In the genomic region with DNA sequence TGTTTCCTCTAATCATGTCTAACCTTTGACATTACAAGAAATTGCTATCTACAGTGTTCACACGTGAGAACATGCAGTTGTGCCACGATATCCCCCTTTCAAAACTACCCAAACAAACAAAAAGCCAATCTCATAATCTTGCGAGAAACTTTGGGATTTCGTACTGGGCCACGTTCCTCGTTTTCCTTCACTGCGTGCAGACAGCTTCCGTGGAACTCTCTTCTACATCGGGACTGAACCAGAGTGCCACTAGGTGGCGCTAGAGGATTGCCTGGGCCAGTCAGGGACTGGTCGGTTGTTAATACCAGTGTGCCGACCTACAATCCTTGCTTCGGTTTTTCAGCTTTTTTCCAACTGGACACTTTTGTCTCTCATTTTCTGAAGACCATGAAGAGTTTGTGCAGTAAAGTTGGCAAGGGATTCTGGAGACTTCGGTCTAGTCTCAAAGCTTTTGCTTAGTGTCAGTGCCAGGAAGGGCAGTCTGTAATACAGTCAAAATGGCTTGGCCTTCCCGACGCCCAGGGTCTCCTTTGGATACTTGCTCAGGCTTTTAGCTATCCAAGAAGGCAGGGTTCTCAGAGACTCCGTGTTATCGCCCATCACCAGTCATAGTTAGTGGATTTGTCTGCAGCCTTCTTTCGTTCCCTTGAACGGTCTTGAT, we compare ENCODE assay signal across 8 mouse cellular contexts. TPM values are rescaled to one million over a fixed set of nuclear protein-coding genes. Genes with fewer than 3 reads are reported as not detected.
DNase-seq lines count a peak whose midpoint lies in the region; ATAC-seq and TF ChIP-seq lines count a peak whose summit lies in the region.

No protein-coding gene starts in this region.

- H3K4me3 ChIP-seq in C2C12 (ENCODE audit: insufficient read depth, poor library complexity, severe bottlenecking): no peak overlapping the region
- H3K4me3 ChIP-seq in heart, embryonic 10.5 days: no peak overlapping the region
- no peak overlapping the region for H3K4me3 ChIP-seq in kidney, embryonic 14.5 days (ENCODE audit: low read length)
- H3K4me3 ChIP-seq in limb, embryonic 15.5 days: 0 out of 2 replicates have a peak overlapping the region, but pooled peaks have one; percentile 3

- no peaks in the 10 kb centered on the region for H3K36me3 ChIP-seq in C2C12 (ENCODE audit: control insufficient read depth, insufficient read depth)
- no peaks in the 10 kb centered on the region for H3K36me3 ChIP-seq in heart, embryonic 10.5 days
- H3K36me3 ChIP-seq in kidney, embryonic 14.5 days (ENCODE audit: control insufficient read depth, insufficient read depth, low read length): no peaks in the 10 kb centered on the region
- no peaks in the 10 kb centered on the region for H3K36me3 ChIP-seq in limb, embryonic 15.5 days

- peak overlapping the region; percentile 17 for H3K4me2 ChIP-seq in kidney, embryonic 14.5 days (replicated peaks; ENCODE audit: low read depth, low read length)
- no peak overlapping the region for H3K4me2 ChIP-seq in limb, embryonic 15.5 days

- H3ac ChIP-seq in C2C12 (ENCODE audit: control insufficient read depth, insufficient read length, low read depth): no peak overlapping the region

- H3K79me3 ChIP-seq in C2C12 (ENCODE audit: low read depth): no peaks in the 10 kb centered on the region

- peak; percentile 82 for TF ChIP-seq CTCF in C2C12 (IDR thresholded peaks at IDR 0.05; ENCODE audit: control insufficient read depth, insufficient read depth, insufficient read length)

- no peak overlapping the region for H3K9ac ChIP-seq in kidney, embryonic 14.5 days (ENCODE audit: low read depth, low read length)
- no peak overlapping the region for H3K9ac ChIP-seq in limb, embryonic 15.5 days

- no peaks in the 10 kb centered on the region for H3K9me3 ChIP-seq in heart, embryonic 10.5 days
- no peaks in the 10 kb centered on the region for H3K9me3 ChIP-seq in kidney, embryonic 14.5 days (ENCODE audit: control insufficient read depth, low read length)
- H3K9me3 ChIP-seq in limb, embryonic 15.5 days: no peaks in the 10 kb centered on the region

- no peak overlapping the region for H3K27ac ChIP-seq in heart, embryonic 10.5 days
- H3K27ac ChIP-seq in kidney, embryonic 14.5 days (ENCODE audit: low read depth, low read length): no peak overlapping the region
- no peak overlapping the region for H3K27ac ChIP-seq in limb, embryonic 15.5 days

- H3K27me3 ChIP-seq in C2C12 (ENCODE audit: control insufficient read depth, insufficient read depth, insufficient read length): peaks cover 6% of the 10 kb centered on the region
- H3K27me3 ChIP-seq in heart, embryonic 10.5 days (ENCODE audit: insufficient read depth, poor library complexity, severe bottlenecking): peaks cover 10% of the 10 kb centered on the region
- no peaks in the 10 kb centered on the region for H3K27me3 ChIP-seq in kidney, embryonic 14.5 days (ENCODE audit: control insufficient read depth, insufficient read depth, low read length)
- 0 out of 2 replicates have a peak, but pooled peaks cover 4% of the 10 kb centered on the region for H3K27me3 ChIP-seq in limb, embryonic 15.5 days

- no peaks in the 10 kb centered on the region for H3K79me2 ChIP-seq in C2C12 (ENCODE audit: control insufficient read depth, insufficient read depth)

- peak; percentile 94 for DNase-seq in brain, adult 2 months (ENCODE audit: low read depth, low spot score)
- DNase-seq in heart, embryonic 10.5 days (ENCODE audit: low spot score): peak; percentile 90
- peak; percentile 39 to 71 for DNase-seq in monocyte, adult 2 months (ENCODE audit: low read depth in 1 of 2, low spot score in 2 of 2)
- DNase-seq in spleen, postnatal 14 days (ENCODE audit: low spot score in 2 of 2): peak; percentile 63 to 82

- ATAC-seq in erythroblast, adult 5-6 weeks (replicated peaks; ENCODE audit: low FRiP score, poor library complexity, severe bottlenecking): peak; percentile 86
- peak; percentile 91 for ATAC-seq in kidney, embryonic 14.5 days (ENCODE audit: low FRiP score, low TSS enrichment)
- peak; percentile 78; the same call in 1 of the 2 replicates for ATAC-seq in limb, embryonic 15.5 days (ENCODE audit: insufficient number of reproducible peaks, low FRiP score, low TSS enrichment, low read depth)

- H3K4me1 ChIP-seq in heart, embryonic 10.5 days: 0 out of 2 replicates have a peak, but pooled peaks cover 5% of the 10 kb centered on the region
- 0 out of 2 replicates have a peak, but pooled peaks cover 2% of the 10 kb centered on the region for H3K4me1 ChIP-seq in kidney, embryonic 14.5 days (ENCODE audit: control insufficient read depth, insufficient read depth, low read length)
- peaks cover 4% of the 10 kb centered on the region for H3K4me1 ChIP-seq in limb, embryonic 15.5 days

- 19% methylated on average over 20 of the region's 20 CpGs for WGBS in heart, embryonic 10.5 days
- WGBS in kidney, embryonic 14.5 days: 21% methylated on average over 20 of the region's 20 CpGs
- WGBS in limb, embryonic 15.5 days: 19% methylated on average over 20 of the region's 20 CpGs

TF ChIP-seq in C2C12, 6 proteins besides CTCF, POLR2A, EP300 and RAD21:
- no peak for TF ChIP-seq FOSL1 (IDR thresholded peaks at IDR 0.05; ENCODE audit: insufficient read depth, low read length, poor library complexity, severe bottlenecking)
- no peak for TF ChIP-seq MAX (IDR thresholded peaks at IDR 0.05)
- no peak for TF ChIP-seq CEBPB (IDR thresholded peaks at IDR 0.05; ENCODE audit: low read depth)
- TF ChIP-seq MYOG (IDR thresholded peaks at IDR 0.05; ENCODE audit: control insufficient read depth, extremely low read depth, insufficient read length): no peak
- no peak for TF ChIP-seq MYOD1 (IDR thresholded peaks at IDR 0.05; ENCODE audit: control insufficient read depth, insufficient read length, low read depth)
- TF ChIP-seq USF1 (IDR thresholded peaks at IDR 0.05; ENCODE audit: low read depth): no peak
TF ChIP-seq in C2C12: peak in this region for 0.

RNA-seq across cellular contexts. Expression of a gene that starts 22.2 kb away (rescaled TPM):
- polyA plus RNA-seq in C2C12 (2012; fragmentation: generic; extraction: Trizol): not detected
- total RNA-seq in erythroblast, adult 5-6 weeks (2015; ENCODE audit: low replicate concordance): 10.2 and 11.7 TPM in 2 replicates
- total RNA-seq in erythroblast, adult 5-6 weeks (2017; ENCODE audit: low replicate concordance): 6.7 and 18.9 TPM in 2 replicates
- 1.1 and 1.2 TPM in 2 replicates for polyA plus RNA-seq in heart, embryonic 10.5 days (2016; fragmentation: Nextera tagmentation; extraction: Ambion mirVana)
- 0.70 and 1.2 TPM in 2 replicates for polyA plus RNA-seq in kidney, embryonic 14.5 days (2014; fragmentation: Nextera tagmentation; extraction: Ambion mirVana)
- 2.3 and 2.7 TPM in 2 replicates for polyA plus RNA-seq in limb, embryonic 15.5 days (2015; fragmentation: Nextera tagmentation; extraction: Ambion mirVana)
